Mouse (Mus musculus) lung, postnatal 0 days (tissue): ENCODE data around the gene Olfr374. TPM values are rescaled to one million over a fixed set of nuclear protein-coding genes. Genes with fewer than 3 reads are reported as not detected.

Source experiments
- ATAC-seq: fragments of 200-750 bp; cut with Nextera tagmentation; 2 replicates; pipeline ENCODE4 v1.8.0; 2017; ENCODE audit warnings: moderate library complexity
- DNase-seq: peaks from one replicate; pipeline ENCODE4 v3.0.0-alpha.2; 2016; ENCODE audit warnings: low spot score
- H3K27ac ChIP-seq: fragments of 300-500 bp; sonication (generic); 2 replicates; pipeline ENCODE4 v1.5.1; 2014; ENCODE audit warnings: antibody characterized with exemption, mild to moderate bottlenecking, low read length, mixed read lengths
- H3K27me3 ChIP-seq: fragments of 300-500 bp; sonication (generic); replicated peaks from 2 replicates; pipeline ENCODE4 v1.6.1; 2014; ENCODE audit warnings: low read length, mixed read lengths; ENCODE audit not compliant: insufficient read depth
- H3K36me3 ChIP-seq: fragments of 300-500 bp; sonication (generic); 2 replicates; pipeline ENCODE4 v1.6.1; 2014; ENCODE audit warnings: low read length, mixed read lengths; ENCODE audit not compliant: insufficient read depth
- H3K4me1 ChIP-seq: fragments of 300-500 bp; sonication (generic); 2 replicates; pipeline ENCODE4 v1.6.1; 2014; ENCODE audit warnings: antibody characterized with exemption, low read depth, low read length, mixed read lengths; ENCODE audit not compliant: insufficient read depth
- H3K4me2 ChIP-seq: fragments of 300-500 bp; sonication (generic); replicated peaks from 2 replicates; pipeline ENCODE4 v1.6.1; 2014; ENCODE audit warnings: low read depth, mild to moderate bottlenecking, low read length, moderate library complexity, mixed read lengths
- H3K4me3 ChIP-seq: fragments of 300-500 bp; sonication (generic); 2 replicates; pipeline ENCODE4 v1.5.1; 2014; ENCODE audit warnings: low read depth, low read length
- H3K9ac ChIP-seq: fragments of 300-500 bp; sonication (generic); replicated peaks from 2 replicates; pipeline ENCODE4 v1.6.1; 2014; ENCODE audit warnings: low read depth, mild to moderate bottlenecking
- H3K9me3 ChIP-seq: fragments of 300-500 bp; sonication (generic); 2 replicates; pipeline ENCODE4 v1.6.1; 2016; ENCODE audit warnings: low read length, mixed read lengths
- CTCF ChIP-seq: IDR thresholded peaks from 2 replicates; pipeline ENCODE4 v1.5.1; 2016; ENCODE audit warnings: antibody characterized with exemption, mild to moderate bottlenecking
- EP300 ChIP-seq: IDR thresholded peaks from 2 replicates; pipeline ENCODE4 v1.6.1; 2016; ENCODE audit warnings: antibody characterized with exemption, mild to moderate bottlenecking, control low read depth
- WGBS: fragments of 180-500 bp; shearing (Covaris S2); extraction: QIAGEN DNeasy Blood & Tissue Kit; methylation state at CpG from one replicate; pipeline ENCODE4 v1.1.7; 2014; 5-methylcytosine and 5-hydroxymethylcytosine counted together
- polyA plus RNA-seq: library from polyadenylated mRNA; unstranded; fragments of >200 nt; fragmentation: Nextera tagmentation; extraction: Ambion mirVana; gene quantifications from 2 replicates; pipeline ENCODE4 v1.2.1, GENCODE M21; 2015

Gene Olfr374
- polyA plus RNA-seq, 1 experiment from 2014 or later = not detected

DNA sequence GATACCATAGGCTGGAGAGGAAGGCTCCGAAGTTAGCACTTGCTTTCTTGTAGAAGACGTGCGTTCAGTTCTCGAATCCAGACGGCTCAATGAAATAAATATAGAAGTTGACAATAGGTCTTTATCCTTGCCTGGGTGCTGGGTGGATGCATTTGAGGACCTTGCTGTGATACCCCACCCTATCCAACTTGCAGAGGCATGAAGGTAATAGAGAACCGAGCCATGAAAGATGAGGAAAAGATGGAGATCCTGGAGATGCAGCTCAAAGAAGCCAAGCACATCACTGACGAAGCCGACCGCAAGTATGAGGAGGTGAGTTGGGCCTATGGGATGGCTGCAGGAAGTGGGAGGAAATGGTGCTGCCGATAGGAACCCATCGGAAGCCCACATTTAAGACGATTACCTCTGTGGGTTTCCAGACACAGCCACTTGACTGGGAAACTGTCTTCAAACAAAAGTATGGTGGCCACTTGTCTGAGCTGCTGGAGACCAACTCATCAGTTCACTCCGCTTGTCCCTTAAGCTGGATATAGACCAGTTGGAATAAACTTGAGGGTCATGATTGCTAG, 36.5 kb downstream of the Olfr374 start:
- TF ChIP-seq CTCF = no peak
- TF ChIP-seq EP300 = no peak
- DNase-seq = no peak
- no peak for ATAC-seq
- Histone ChIP-seq H3K9me3 (no peaks in the 10 kb centered on the region), H3K36me3 (peaks cover 71% of the 10 kb centered on the region), H3K27ac (no peak overlapping the region), H3K4me3 (no peak overlapping the region), H3K27me3 (no peaks in the 10 kb centered on the region), H3K9ac (no peak overlapping the region), H3K4me2 (no peak overlapping the region), H3K4me1 (peaks cover 4% of the 10 kb centered on the region; the same call in 1 of the 2 replicates)
- 91% methylated on average over 13 of the region's 13 CpGs for WGBS

DNA sequence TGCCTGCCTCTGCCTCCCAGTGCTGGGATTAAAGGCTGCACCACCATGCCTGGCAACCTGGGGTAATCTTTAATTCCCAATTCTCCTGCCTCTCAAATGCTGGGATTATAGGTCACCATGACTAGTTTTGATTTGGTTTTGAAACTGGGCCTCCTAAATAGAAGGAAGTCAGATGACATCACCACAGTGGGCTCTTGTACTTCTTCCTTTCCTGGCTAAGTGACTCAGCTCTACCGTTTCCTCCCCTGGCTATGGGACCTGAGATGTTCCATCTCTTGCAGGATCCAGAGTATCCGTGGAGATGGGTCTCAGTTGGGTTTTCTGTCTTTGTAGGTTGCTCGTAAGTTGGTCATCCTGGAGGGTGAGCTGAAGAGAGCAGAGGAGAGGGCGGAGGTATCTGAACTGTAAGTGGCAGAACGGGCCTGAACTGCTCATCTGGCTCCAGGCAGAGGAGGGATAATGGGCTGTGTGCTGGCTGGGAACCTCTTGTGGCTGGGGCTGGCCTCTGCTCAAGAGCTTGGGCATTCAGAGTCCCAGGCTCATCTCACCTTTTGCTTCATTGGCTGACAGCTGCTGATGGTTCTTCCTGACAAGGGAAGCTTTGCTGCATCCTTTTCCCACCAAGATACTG, 37.6 kb downstream of the Olfr374 start:
- TF ChIP-seq CTCF (no peak), EP300 (no peak)
- Histone ChIP-seq H3K27ac (no peak overlapping the region), H3K36me3 (peaks cover 76% of the 10 kb centered on the region), H3K4me1 (peaks cover 4% of the 10 kb centered on the region; the same call in 1 of the 2 replicates), H3K4me2 (no peak overlapping the region), H3K27me3 (no peaks in the 10 kb centered on the region), H3K9ac (no peak overlapping the region), H3K9me3 (no peaks in the 10 kb centered on the region), H3K4me3 (no peak overlapping the region)
- 77% methylated on average over 5 of the region's 5 CpGs for WGBS
- ATAC-seq (no peak), DNase-seq (peak; percentile 40)

DNA sequence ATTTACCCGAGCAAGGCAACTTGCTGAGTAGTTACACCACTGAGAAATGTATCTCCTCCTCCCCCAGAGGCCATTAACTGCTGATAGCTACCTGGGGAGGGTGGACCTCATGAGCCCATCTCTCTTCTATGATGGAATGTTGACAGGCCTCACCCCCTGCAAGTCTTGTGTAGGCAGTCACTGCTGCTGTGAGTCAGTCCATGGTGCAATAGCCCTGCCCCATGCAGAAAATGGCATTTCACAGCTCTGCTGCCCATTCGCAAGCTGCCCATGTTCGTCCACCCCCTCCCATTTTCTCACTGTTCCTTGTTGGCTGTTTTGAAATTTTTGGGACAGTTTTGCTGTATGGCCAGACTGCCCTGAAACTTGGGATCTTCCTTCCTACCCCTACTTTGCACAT, 38.7 kb downstream of the Olfr374 start:
- peaks cover 81% of the 10 kb centered on the region for H3K36me3 ChIP-seq
- H3K9me3 ChIP-seq = no peaks in the 10 kb centered on the region
- peak; percentile 43; the same call in 1 of the 2 replicates for ATAC-seq
- TF ChIP-seq CTCF = no peak
- TF ChIP-seq EP300 = no peak
- peak overlapping the region; percentile 35; the same call in 1 of the 2 replicates for H3K27ac ChIP-seq
- 72% methylated on average over 3 of the region's 3 CpGs for WGBS
- H3K4me1 ChIP-seq = peaks cover 4% of the 10 kb centered on the region; the same call in 1 of the 2 replicates
- no peak overlapping the region for H3K4me2 ChIP-seq
- H3K27me3 ChIP-seq = no peaks in the 10 kb centered on the region
- no peak overlapping the region for H3K9ac ChIP-seq
- no peak overlapping the region for H3K4me3 ChIP-seq
- no peak for DNase-seq

DNA sequence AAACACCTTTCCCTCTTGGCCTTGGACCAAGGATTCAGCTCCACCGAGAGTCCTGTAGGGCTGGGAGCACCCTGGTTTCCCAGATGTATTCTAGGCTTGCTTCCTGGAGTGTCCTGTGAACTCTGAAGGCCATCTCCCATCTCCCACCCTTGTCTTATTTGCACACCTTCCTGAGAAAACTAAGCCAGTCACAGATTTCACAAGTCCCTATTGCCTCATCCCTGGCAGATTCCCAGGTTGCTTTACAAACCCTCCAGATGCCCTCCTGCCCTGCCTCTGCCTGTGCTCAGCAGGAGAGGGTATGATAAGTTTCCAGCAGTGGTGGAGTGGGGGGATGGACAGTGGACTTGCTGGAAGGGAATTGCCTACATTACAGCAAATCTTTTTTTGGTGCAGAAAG, 39.2 kb downstream of the Olfr374 start:
- Histone ChIP-seq H3K36me3 (peaks cover 79% of the 10 kb centered on the region), H3K9me3 (no peaks in the 10 kb centered on the region), H3K4me3 (no peak overlapping the region), H3K4me2 (no peak overlapping the region), H3K9ac (no peak overlapping the region), H3K27me3 (no peaks in the 10 kb centered on the region), H3K4me1 (peaks cover 4% of the 10 kb centered on the region; the same call in 1 of the 2 replicates), H3K27ac (peak overlapping the region; percentile 35; the same call in 1 of the 2 replicates)
- DNase-seq (peak; percentile 65), ATAC-seq (peak; percentile 73)
- TF ChIP-seq CTCF = no peak
- no peak for TF ChIP-seq EP300
- WGBS = 61% methylated on average over 1 of the region's 1 CpGs

DNA sequence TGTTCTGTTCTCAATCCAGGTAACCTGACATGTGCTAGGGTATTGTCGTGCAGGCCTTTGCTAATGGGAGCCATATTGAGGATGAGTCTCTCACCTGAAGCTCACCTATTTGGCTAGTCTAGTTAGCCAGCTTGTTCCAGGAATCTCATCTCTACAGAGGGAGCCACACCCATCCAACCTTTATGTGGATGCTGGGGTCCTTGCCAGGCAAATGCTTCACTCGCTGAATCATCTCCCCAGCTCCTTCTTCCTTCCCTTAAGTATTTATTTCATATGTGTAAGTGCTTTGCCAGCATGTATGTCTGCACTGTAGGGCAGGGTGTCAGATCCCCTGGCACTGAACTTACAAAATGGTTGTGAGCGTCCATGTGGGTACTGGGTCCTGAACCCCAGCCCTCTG, 39.7 kb downstream of the Olfr374 start:
- no peak for TF ChIP-seq CTCF
- no peak for TF ChIP-seq EP300
- ATAC-seq = no peak
- H3K9me3 ChIP-seq = no peaks in the 10 kb centered on the region
- no peaks in the 10 kb centered on the region for H3K27me3 ChIP-seq
- no peak overlapping the region for H3K27ac ChIP-seq
- H3K36me3 ChIP-seq = peaks cover 79% of the 10 kb centered on the region
- H3K9ac ChIP-seq = no peak overlapping the region
- no peak overlapping the region for H3K4me2 ChIP-seq
- H3K4me1 ChIP-seq = peaks cover 4% of the 10 kb centered on the region; the same call in 1 of the 2 replicates
- DNase-seq = no peak
- 68% methylated on average over 3 of the region's 3 CpGs for WGBS
- no peak overlapping the region for H3K4me3 ChIP-seq

DNA sequence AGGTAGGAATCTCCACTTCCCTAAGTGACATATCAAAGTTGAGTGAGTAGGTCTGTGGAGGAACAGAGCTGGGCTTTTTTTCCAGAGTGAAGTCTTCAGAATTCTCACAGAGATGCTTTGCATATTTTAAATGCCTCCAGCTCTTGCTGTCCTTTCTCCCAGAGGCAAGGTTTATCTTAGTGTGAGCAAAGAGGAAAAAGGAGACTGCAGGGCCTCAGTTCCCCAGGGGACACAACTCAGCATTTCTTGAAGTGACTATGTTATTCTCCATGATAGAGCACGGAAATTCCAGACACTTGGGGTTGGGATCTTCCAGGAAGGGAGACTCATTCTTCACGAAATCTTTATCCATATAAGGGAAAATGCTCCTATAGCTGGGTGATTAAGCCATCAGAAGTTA, 40.4 kb downstream of the Olfr374 start:
- no peaks in the 10 kb centered on the region for H3K27me3 ChIP-seq
- DNase-seq (no peak), ATAC-seq (no peak)
- no peak overlapping the region for H3K27ac ChIP-seq
- H3K4me2 ChIP-seq = no peak overlapping the region
- peaks cover 80% of the 10 kb centered on the region for H3K36me3 ChIP-seq
- no peak for TF ChIP-seq EP300
- TF ChIP-seq CTCF = no peak
- no peak overlapping the region for H3K4me3 ChIP-seq
- H3K4me1 ChIP-seq = peaks cover 4% of the 10 kb centered on the region; the same call in 1 of the 2 replicates
- H3K9me3 ChIP-seq = no peaks in the 10 kb centered on the region
- H3K9ac ChIP-seq = no peak overlapping the region
- WGBS = 62% methylated on average over 2 of the region's 2 CpGs
